Mouse (Mus musculus) embryonic fibroblast, embryonic 13.5 days (primary cell): Measurements from ENCODE around the gene Dpysl5. TPM values are rescaled to one million over a fixed set of nuclear protein-coding genes. Genes with fewer than 3 reads are reported as not detected.

ENCODE experiments used
- H3K27ac ChIP-seq: 2 replicates; pipeline ENCODE4 v1.5.1; 2012; ENCODE audit warnings: low read length, control low read depth, inconsistent platforms; ENCODE audit not compliant: insufficient read depth
- H3K4me1 ChIP-seq: 2 replicates; pipeline ENCODE4 v1.6.1; 2011; ENCODE audit warnings: low read length; ENCODE audit not compliant: control insufficient read depth, insufficient read depth
- H3K4me3 ChIP-seq: 2 replicates; pipeline ENCODE4 v1.5.1; 2011; ENCODE audit warnings: mild to moderate bottlenecking, control low read depth, low read length; ENCODE audit not compliant: insufficient read depth
- CTCF ChIP-seq: IDR thresholded peaks from 2 replicates; pipeline ENCODE4 v1.5.1; 2011; ENCODE audit warnings: mild to moderate bottlenecking, control low read depth, low read length, moderate library complexity, borderline replicate concordance; ENCODE audit not compliant: insufficient read depth
- POLR2A ChIP-seq: IDR thresholded peaks from 2 replicates; pipeline ENCODE4 v1.6.1; 2011; ENCODE audit warnings: low read depth, mild to moderate bottlenecking, control low read depth, low read length, moderate library complexity
- polyA plus RNA-seq: library from polyadenylated mRNA; stranded (reverse); fragments of >200 nt; gene quantifications from 2 replicates; pipeline ENCODE4 v1.2.4, GENCODE M21; 2011; ENCODE audit warnings: low read depth; ENCODE audit not compliant: missing spikeins, insufficient read length

The Dpysl5 gene
- polyA plus RNA-seq, 1 experiment, result not detected

DNA sequence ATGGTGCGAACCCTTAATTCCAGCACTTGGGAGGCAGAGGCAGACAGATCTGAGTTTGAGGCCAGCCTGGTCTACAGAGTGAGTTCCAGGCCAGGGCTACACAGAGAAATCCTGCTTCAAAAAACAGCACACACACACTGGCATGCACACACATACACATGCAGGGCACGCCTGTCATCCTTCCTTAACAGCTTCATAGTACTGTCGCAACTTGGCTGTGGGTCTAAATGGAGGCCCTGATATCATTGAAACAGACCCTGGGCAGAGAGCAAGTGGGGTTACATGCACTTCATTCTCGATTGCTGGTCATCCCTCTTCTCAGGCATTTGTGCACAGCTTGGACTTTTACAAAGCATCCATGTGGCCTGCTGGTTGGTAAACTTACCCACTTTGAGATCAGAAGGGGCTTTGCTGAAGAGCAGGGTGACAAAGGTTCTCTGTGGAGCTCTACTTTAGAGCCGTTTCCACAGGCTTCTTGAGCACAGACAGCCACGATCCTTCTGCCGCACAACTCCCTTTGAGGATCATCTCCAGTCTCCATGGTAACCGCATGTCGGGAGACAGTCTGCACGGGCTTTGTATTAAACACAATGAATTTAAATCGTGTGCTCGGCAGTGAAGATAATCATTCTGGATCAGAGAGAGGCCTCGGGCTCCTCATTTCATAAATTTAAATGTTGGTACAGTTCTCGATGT is 51.6 kb downstream of the Dpysl5 start:
- TF ChIP-seq POLR2A (no peak), CTCF (no peak)
- 0 out of 2 replicates have a peak, but pooled peaks cover under 1% of the 10 kb centered on the region for H3K4me1 ChIP-seq
- no peak overlapping the region for H3K4me3 ChIP-seq
- no peak overlapping the region for H3K27ac ChIP-seq

DNA sequence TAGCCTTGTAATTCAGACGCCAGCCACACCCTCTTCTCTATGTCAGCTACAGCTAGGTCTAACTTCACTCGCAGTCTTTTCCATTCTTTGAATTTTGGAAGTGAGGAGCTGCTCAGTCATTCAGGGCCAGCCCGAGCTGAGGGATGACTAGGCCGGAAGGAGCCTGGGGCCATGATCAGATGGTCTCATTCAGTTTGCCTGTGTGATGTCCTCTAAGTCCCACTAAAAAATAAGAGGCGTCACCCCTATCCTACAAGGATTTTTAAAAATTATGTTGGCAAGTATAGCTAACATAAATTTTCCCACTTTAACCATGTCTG is 52.1 kb downstream of the Dpysl5 start:
- TF ChIP-seq CTCF, result no peak
- TF ChIP-seq POLR2A, result no peak
- 0 out of 2 replicates have a peak, but pooled peaks cover 3% of the 10 kb centered on the region for H3K4me1 ChIP-seq
- no peak overlapping the region for H3K27ac ChIP-seq
- no peak overlapping the region for H3K4me3 ChIP-seq

DNA sequence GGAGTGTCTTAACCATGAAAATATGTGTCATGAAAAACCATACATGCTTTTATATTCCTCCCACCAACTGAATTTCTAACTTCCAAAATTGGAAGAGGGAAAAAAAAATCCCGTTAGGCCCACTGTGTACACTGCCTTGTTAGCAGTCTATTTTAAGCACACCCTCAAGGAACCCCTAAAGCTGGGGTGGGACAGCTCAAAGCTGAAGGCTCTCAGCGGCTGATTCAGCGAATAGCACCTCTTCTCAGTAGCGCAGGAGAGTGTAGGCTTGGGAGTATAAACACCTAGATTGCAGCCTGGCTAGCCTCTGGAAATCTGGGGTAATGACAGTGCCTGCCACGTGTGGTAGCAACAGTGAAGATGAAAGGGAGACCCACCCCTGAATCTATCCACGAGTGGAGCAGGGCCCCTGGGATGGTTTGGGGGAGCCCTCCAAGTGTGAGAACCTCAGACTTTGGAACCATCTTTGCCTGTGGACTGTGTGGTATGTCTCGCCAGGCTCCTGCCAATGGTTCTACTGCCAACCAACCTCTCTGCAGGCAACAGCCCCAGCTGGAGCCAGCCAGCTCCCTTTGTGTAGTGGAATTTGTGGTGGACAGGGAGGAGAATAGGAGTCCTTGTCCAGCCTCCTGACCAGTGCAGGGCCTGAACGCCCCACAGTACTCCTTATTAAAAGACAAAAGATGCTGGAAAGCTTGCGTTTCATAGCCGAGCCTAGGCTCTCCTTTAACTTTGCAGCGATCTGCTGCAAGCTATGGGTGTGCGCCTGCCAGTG is 54.4 kb downstream of the Dpysl5 start:
- TF ChIP-seq POLR2A, result no peak
- no peak for TF ChIP-seq CTCF
- H3K27ac ChIP-seq, result no peak overlapping the region
- 0 out of 2 replicates have a peak, but pooled peaks cover 7% of the 10 kb centered on the region for H3K4me1 ChIP-seq
- H3K4me3 ChIP-seq, result no peak overlapping the region

DNA sequence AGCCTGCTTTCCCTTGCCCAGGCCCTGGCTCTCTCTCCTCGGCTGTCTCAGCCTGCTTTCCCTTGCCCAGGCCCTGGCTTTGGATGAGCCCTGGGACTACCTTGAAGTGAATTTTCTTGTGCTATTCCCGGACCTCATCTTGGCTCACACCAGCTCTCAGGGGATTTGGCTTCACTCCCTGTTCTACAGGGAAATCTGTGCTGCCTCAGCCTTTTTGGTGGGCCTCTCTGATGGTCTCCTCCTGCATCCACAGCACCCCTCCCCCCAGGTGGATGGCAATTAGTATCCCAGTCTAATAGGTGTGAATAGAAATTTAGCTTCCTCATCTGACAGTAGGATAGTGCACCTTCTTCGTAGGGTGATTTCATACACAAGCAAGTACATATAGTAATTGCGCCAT is 56.7 kb downstream of the Dpysl5 start:
- H3K4me3 ChIP-seq, result no peak overlapping the region
- H3K4me1 ChIP-seq, result 0 out of 2 replicates have a peak, but pooled peaks cover 7% of the 10 kb centered on the region
- no peak overlapping the region for H3K27ac ChIP-seq
- TF ChIP-seq POLR2A (no peak), CTCF (no peak)

DNA sequence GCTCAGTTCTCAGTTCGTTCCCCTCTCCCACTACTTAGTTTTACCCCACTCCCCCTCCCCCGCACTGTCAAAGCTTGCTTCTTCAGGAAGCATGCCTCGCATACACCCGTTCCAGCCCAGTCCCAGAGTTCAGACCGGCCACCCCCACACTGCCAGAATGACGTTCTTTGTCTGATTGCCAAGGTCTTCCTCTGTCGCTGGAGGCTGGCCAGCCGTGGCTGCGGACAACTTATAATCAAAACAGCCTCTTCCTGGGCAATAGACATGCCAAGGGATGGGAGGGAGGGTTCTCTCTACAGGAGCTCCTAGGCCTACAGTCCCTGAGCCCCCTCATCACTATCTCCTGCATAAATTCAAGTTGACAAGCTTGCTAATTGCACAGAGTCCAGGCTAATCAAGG is 57.2 kb downstream of the Dpysl5 start:
- TF ChIP-seq CTCF (no peak), POLR2A (no peak)
- 0 out of 2 replicates have a peak, but pooled peaks cover 7% of the 10 kb centered on the region for H3K4me1 ChIP-seq
- H3K27ac ChIP-seq, result no peak overlapping the region
- no peak overlapping the region for H3K4me3 ChIP-seq

GRCm38 (mm10) chr5:30769075-30769474 is 57.7 kb downstream of the Dpysl5 start:
- H3K4me3 ChIP-seq, result no peak overlapping the region
- H3K27ac ChIP-seq, result no peak overlapping the region
- H3K4me1 ChIP-seq, result 0 out of 2 replicates have a peak, but pooled peaks cover 7% of the 10 kb centered on the region
- TF ChIP-seq CTCF (no peak), POLR2A (no peak)

GRCm38 (mm10) chr5:30774601-30775371 is 63.4 kb downstream of the Dpysl5 start:
- no peak overlapping the region for H3K4me3 ChIP-seq
- TF ChIP-seq CTCF, result peak; percentile 82
- no peak for TF ChIP-seq POLR2A
- no peak overlapping the region for H3K27ac ChIP-seq

DNA sequence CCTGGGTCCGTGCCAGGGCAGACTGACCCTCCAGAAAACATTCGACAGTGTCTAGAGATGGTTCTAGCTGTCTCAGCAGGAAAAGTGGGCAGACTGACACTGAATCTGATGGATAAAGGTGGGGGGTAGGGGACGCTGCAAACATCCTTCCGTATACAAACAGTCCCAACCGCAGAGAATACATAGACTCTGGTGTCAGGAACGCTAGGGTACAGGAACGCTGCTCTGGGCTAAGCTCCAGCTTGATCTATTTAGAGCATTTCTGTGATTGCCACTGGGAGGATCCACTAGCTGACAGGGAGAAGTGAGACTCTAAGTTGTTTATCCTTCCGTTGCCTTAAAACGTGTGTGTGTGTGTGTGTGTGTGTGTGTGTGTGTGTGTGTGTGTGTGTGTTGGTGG is 69.3 kb downstream of the Dpysl5 start:
- no peaks in the 10 kb centered on the region for H3K4me1 ChIP-seq
- no peak overlapping the region for H3K4me3 ChIP-seq
- TF ChIP-seq CTCF (no peak), POLR2A (no peak)
- H3K27ac ChIP-seq, result no peak overlapping the region

More at GRCm38 (mm10) chr5:30774601-30775371, 63.4 kb downstream of the Dpysl5 start:
- no peaks in the 10 kb centered on the region for H3K4me1 ChIP-seq

GRCm38 (mm10) chr5:30781147-30781546 is 69.8 kb downstream of the Dpysl5 start:
- H3K4me1 ChIP-seq, result no peaks in the 10 kb centered on the region
- TF ChIP-seq POLR2A, result no peak
- no peak for TF ChIP-seq CTCF
- no peak overlapping the region for H3K4me3 ChIP-seq
- no peak overlapping the region for H3K27ac ChIP-seq
